Mouse (Mus musculus): ENCODE results near the gene Mbtps2.

Gene Mbtps2

DNA sequence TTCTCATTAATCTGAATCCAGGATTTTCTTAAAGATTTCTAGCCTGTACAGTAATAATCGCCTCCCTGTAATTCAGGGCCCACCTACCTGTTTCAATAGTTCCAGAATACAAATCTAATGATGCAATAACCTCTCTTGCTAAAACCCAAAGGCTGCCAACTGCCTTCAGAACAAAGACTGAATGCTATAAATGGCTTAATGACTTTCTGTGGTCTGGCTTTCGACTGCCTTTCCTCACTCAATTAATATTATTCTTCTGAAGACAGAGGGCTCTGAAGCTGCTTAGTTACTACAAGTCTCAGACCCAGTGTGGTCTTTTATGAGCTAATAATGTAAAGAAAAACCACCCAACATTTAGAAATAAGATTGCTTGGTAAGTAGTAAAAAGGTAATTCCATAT, 96.6 kb downstream of the Mbtps2 start:
- no peak for DNase-seq (ENCODE audit: low read depth)

DNA sequence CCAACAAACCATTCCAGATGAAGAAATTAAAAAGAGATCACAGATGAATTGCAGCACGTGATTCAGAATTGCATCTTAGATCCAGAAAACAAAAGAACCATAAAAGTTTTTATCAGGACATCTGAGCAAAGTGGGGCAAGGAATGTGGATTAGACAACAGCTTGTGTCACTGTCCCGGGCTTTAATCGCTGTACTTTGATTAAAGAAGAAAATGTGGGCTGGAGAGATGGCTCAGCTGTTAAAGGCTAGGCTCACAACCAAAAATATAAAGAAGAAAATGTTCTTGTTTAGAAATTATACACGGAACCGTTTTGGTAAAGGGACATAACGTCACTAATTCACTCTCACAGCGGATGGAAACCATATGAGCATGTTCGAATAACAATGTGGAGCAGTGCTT, 98.5 kb downstream of the Mbtps2 start:
- DNase-seq (ENCODE audit: low read depth): no peak

DNA sequence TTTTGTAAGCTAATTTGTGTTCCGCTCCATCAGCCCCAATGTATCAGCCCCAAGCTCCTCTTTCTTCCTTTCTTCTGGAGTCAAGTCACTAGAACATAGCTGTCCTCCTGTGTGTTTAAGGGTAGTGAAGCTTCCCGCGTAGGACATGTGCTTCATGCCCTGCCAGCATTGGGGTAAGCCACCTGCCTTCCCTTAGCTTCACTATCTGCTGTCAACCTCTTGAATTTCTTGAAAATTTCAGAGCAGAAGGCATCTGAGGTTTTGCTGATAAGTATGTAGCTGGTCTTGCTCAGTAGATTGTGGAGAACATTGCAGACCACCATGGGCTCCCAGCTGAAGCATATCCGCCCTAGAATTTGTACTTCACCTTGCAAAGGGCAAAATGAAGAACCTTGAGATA, 105.4 kb downstream of the Mbtps2 start:
- DNase-seq (ENCODE audit: low read depth): no peak

DNA sequence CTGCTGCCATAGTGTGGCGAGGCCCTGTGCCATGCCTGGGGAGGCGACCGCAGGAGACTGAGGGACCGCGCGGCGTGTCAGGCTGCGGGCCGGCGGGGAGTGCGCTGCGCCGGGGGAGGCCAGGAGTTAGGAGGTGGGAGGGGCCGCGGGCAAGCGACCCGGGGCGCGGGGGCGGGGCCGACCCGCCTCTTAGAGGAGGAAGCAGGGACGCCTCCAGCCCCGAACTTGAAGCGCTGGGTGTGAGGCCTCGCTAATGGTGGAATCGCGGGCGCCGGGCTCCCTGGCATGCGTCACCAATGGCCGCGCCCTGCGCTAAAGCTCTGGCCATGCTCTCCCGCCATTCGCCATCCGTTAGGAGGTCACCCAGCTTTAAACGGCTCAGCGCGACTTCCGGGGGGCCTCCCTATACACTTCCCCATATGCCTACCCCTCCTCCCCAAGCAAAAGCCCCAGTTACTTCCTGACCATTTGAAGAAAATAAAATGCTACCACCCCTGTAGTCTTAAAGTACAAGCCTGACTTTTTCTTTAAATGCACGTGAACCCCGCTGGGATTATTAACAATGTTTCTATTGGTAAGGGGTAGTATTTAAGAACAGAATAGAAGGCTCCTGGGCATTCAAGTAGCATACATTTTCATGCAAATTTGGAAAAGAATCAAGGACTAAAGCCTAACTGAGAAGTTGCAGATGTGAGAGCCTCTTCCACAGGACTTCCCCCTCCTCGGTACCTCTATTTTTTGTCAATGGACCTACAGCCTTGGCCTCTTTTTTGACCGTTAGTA, 106.4 kb downstream of the Mbtps2 start, which contains the start of gene Sms:
Sms (minus strand) TSS at position 344 of the 783 bp plus-strand sequence.
- DNase-seq (ENCODE audit: low read depth): peak; percentile 81

DNA sequence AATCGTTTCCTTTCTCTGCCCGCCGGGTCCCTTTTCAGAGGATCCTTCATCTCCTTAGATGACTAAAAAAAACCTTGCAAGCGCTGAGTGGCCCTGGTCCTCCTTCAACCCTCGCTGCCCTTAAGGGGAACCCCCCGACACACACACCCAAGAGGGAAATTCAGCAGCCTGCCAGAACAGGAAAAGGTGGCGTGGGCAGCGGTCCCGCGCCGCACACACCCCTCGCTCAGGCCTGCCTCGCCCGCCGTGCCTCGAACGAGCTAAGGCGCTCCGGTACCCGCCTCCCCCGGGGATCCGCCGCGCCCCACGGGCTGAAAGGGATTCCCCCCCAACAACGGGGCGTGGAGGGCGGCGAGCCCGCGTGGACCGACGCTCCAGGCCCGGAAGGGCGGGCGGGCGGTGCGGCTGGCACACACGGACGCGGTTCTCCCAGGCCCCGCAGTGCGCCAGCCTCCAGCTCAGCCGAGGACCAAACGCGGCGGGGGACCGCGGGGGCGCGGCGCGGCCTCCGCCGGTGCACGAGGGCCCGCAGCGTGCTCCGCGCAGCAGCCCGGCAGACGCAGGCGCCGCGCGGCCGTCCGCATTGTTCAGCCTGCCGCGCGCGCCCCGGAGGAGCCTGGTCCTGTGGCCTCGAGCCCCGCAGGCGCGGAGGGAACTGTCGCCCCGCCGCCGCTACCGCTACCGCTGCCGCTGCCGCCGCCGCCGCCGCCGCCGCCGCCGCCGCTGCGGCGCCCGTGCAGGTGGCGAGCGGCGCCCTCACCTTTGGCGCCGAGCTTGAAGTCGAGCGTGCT, 107.2 kb downstream of the Mbtps2 start:
- DNase-seq (ENCODE audit: low read depth): no peak

DNA sequence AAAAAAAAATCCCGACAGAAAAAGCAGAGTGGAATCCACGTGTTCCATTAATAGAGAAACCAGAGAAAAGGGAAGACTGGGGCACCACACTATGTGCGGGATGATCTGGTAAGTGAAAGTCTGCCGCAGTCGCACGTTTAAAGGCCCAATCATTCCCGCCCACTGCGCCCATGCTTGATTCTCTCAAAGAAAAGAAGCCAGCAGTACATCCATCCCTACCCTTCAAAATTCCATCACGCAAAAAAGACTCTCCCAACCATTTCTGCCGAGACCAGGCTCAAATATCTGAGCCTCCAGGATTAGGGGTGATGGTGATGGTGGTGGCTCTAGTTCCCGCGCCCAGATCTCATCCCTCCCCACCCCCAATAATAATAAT, 107.8 kb downstream of the Mbtps2 start:
- peak; percentile 28 for DNase-seq (ENCODE audit: low read depth)

DNA sequence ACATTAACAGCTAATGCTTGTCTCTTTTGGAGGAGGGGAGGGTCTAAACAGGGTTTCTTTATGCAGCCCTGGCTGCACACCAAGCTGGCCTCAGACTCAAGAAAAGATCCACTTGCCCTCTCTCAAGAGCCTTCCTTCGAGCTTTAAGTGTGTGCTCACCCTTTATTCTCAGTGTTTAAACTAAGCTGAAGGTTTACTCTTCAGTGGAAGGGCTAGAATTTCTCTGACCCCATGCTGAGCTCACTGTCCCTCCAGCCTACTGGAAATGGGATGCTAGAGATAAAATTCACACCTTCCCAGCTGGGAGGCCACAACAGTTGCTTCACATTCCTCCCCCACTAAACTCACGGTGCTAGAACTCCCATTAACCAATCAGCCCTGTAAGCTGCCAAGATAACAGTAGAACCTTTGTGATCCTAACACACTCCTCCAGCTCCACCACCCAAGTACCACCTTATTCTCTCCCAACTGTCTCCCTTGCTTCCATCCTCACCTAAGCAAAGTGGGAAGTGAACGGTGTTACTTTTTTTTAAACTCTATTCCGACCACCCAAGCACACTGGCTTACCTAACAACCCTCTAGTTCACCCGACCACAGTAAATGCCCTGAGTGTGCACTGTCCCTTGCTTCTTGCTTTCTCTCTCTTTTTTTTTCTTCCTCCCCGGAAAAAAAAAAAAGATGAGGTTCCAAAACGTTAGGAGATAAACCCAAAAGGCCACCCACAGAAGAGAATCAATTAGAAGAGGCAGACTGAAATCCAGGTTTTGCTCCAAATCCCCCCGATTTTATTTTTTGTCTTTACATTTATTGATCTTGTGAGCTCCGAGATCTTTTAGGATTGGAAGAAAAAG, 108.4 kb downstream of the Mbtps2 start:
- peak; percentile 26 for DNase-seq (ENCODE audit: low read depth)

DNA sequence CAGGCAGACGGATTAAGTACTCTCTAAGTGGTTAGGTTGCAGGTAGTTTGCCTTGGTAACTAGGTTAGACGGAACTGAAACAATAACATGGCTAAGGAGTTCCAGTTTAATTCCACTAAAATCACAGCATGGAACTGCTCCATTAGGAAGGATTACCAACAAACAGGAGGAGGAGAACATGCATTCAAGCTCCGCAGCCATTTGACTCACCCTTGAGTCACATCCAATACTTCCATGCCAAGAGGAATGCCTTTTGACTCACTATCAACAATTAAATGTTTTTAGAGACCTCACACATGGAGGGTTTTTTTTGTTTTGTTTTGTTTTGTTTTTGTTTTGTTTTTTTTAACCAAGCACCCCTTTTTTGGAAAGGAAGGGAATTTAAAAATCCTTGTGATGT, 109.7 kb downstream of the Mbtps2 start:
- no peak for DNase-seq (ENCODE audit: low read depth)

DNA sequence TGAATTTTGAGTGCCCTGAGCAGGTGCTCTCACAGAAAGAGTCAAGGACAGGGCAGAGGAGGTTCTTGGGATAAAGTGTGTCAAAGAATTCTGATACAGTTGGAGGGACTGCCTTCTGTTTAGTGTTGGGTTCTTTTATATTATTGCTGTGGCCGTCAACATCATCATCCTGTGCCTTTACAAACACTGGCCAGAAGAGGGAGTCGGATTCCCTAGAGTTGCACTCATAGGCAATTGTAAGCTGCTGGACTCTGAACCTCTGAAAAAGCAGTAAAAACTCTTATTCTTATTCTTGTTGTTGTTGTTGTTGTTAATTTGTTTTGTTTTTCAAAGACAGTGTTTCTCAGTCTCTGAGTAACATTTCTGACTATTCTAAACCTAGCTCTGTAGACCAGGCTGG, 111.8 kb downstream of the Mbtps2 start:
- peak; percentile 26 for DNase-seq (ENCODE audit: low read depth)

Data from 416B (cell line).